Mouse (Mus musculus): Measurements from ENCODE around the gene Vmn1r208. TPM values are rescaled to one million over a fixed set of nuclear protein-coding genes. Genes with fewer than 3 reads are reported as not detected.
"Not testable (repeated sequence)": the region's sequence is repeated elsewhere in the genome, so short reads cannot be mapped to it uniquely, and the experiment has no call there.

The Vmn1r208 gene
- total RNA-seq (2012; rRNA removed) (not detected in 2 replicates), polyA plus RNA-seq (2012; ENCODE audit: insufficient read depth in 1 of 2, insufficient read length in 2 of 2, low read depth in 1 of 2, low replicate concordance in 2 of 2, missing spikeins in 1 of 2) (not detected)

GRCm38 (mm10) chr13:22777300-22777699 is at the start of gene Vmn1r208:
Vmn1r208 (minus strand) TSS chr13:22777400.
- H3K4me1 ChIP-seq (ENCODE audit: control insufficient read depth in 1 of 2, insufficient read depth in 2 of 2, low read length in 2 of 2); H3K9me3 ChIP-seq (replicated peaks; ENCODE audit: insufficient read depth, low read length); DNase-seq (ENCODE audit: low read depth, low spot score); H3K79me2 ChIP-seq (ENCODE audit: control insufficient read depth, insufficient read depth, low read length, poor library complexity); H3K36me3 ChIP-seq (ENCODE audit: control insufficient read depth in 1 of 2, insufficient read depth in 2 of 2, low read length in 2 of 2); H3K9ac ChIP-seq (ENCODE audit: control insufficient read depth, low read depth, low read length, poor library complexity, severe bottlenecking); H3K4me3 ChIP-seq (ENCODE audit: control insufficient read depth in 1 of 2, insufficient read depth in 1 of 2, low read depth in 2 of 2, low read length in 2 of 2); H3K27me3 ChIP-seq (ENCODE audit: control insufficient read depth in 1 of 2, insufficient read depth in 2 of 2, low read length in 2 of 2); H3K27ac ChIP-seq (ENCODE audit: control insufficient read depth, low read depth, low read length): not testable (repeated sequence)

GRCm38 (mm10) chr13:22821601-22822000 is 44.4 kb upstream of the Vmn1r208 start:
- H3K4me3 ChIP-seq (ENCODE audit: control insufficient read depth in 1 of 2, insufficient read depth in 1 of 2, low read depth in 2 of 2, low read length in 2 of 2); H3K79me2 ChIP-seq (ENCODE audit: control insufficient read depth, insufficient read depth, low read length, poor library complexity); H3K27me3 ChIP-seq (ENCODE audit: control insufficient read depth in 1 of 2, insufficient read depth in 2 of 2, low read length in 2 of 2); H3K9ac ChIP-seq (ENCODE audit: control insufficient read depth, low read depth, low read length, poor library complexity, severe bottlenecking); H3K4me1 ChIP-seq (ENCODE audit: control insufficient read depth in 1 of 2, insufficient read depth in 2 of 2, low read length in 2 of 2); H3K9me3 ChIP-seq (replicated peaks; ENCODE audit: insufficient read depth, low read length): not testable (repeated sequence)
- Histone ChIP-seq H3K27ac (ENCODE audit: control insufficient read depth, low read depth, low read length) (peak overlapping the region; percentile 81), H3K36me3 (ENCODE audit: control insufficient read depth in 1 of 2, insufficient read depth in 2 of 2, low read length in 2 of 2) (peaks cover 0 to 10% of the 10 kb centered on the region in 2 experiments; a peak in 3 of 4 replicates)
- 0 out of 4 replicates have a peak, but pooled peaks of 1 of the 2 experiments have one; percentile 25 for TF ChIP-seq EP300 (IDR thresholded peaks at IDR 0.05; ENCODE audit: low read depth in 1 of 2, low read length in 2 of 2)
- DNase-seq (ENCODE audit: low read depth, low spot score): peak; percentile 58

GRCm38 (mm10) chr13:22809582-22809981 is 32.4 kb upstream of the Vmn1r208 start, which contains the start of gene Vmn1r209:
Vmn1r209 (minus strand) TSS chr13:22809682.
- not testable (repeated sequence) for H3K27ac ChIP-seq (ENCODE audit: control insufficient read depth, low read depth, low read length); H3K4me3 ChIP-seq (ENCODE audit: control insufficient read depth in 1 of 2, insufficient read depth in 1 of 2, low read depth in 2 of 2, low read length in 2 of 2); H3K36me3 ChIP-seq (ENCODE audit: control insufficient read depth in 1 of 2, insufficient read depth in 2 of 2, low read length in 2 of 2); H3K79me2 ChIP-seq (ENCODE audit: control insufficient read depth, insufficient read depth, low read length, poor library complexity); H3K9ac ChIP-seq (ENCODE audit: control insufficient read depth, low read depth, low read length, poor library complexity, severe bottlenecking); H3K27me3 ChIP-seq (ENCODE audit: control insufficient read depth in 1 of 2, insufficient read depth in 2 of 2, low read length in 2 of 2); H3K9me3 ChIP-seq (replicated peaks; ENCODE audit: insufficient read depth, low read length); DNase-seq (ENCODE audit: low read depth, low spot score); H3K4me1 ChIP-seq (ENCODE audit: control insufficient read depth in 1 of 2, insufficient read depth in 2 of 2, low read length in 2 of 2)

- H3K4me1 ChIP-seq (ENCODE audit: control insufficient read depth in 1 of 2, insufficient read depth in 2 of 2, low read length in 2 of 2); H3K79me2 ChIP-seq (ENCODE audit: control insufficient read depth, insufficient read depth, low read length, poor library complexity); H3K27me3 ChIP-seq (ENCODE audit: control insufficient read depth in 1 of 2, insufficient read depth in 2 of 2, low read length in 2 of 2); H3K9me3 ChIP-seq (replicated peaks; ENCODE audit: insufficient read depth, low read length); H3K27ac ChIP-seq (ENCODE audit: control insufficient read depth, low read depth, low read length); H3K9ac ChIP-seq (ENCODE audit: control insufficient read depth, low read depth, low read length, poor library complexity, severe bottlenecking); H3K4me3 ChIP-seq (ENCODE audit: control insufficient read depth in 1 of 2, insufficient read depth in 1 of 2, low read depth in 2 of 2, low read length in 2 of 2); H3K36me3 ChIP-seq (ENCODE audit: control insufficient read depth in 1 of 2, insufficient read depth in 2 of 2, low read length in 2 of 2); DNase-seq (ENCODE audit: low read depth, low spot score): not testable (repeated sequence)
Measured at GRCm38 (mm10) chr13:22788096-22788495, 10.9 kb upstream of the Vmn1r208 start.

GRCm38 (mm10) chr13:22784159-22784558 is 7.0 kb upstream of the Vmn1r208 start:
- H3K27ac ChIP-seq (ENCODE audit: control insufficient read depth, low read depth, low read length); H3K4me3 ChIP-seq (ENCODE audit: control insufficient read depth in 1 of 2, insufficient read depth in 1 of 2, low read depth in 2 of 2, low read length in 2 of 2); H3K36me3 ChIP-seq (ENCODE audit: control insufficient read depth in 1 of 2, insufficient read depth in 2 of 2, low read length in 2 of 2); DNase-seq (ENCODE audit: low read depth, low spot score); H3K4me1 ChIP-seq (ENCODE audit: control insufficient read depth in 1 of 2, insufficient read depth in 2 of 2, low read length in 2 of 2); H3K9ac ChIP-seq (ENCODE audit: control insufficient read depth, low read depth, low read length, poor library complexity, severe bottlenecking); H3K79me2 ChIP-seq (ENCODE audit: control insufficient read depth, insufficient read depth, low read length, poor library complexity); H3K27me3 ChIP-seq (ENCODE audit: control insufficient read depth in 1 of 2, insufficient read depth in 2 of 2, low read length in 2 of 2); H3K9me3 ChIP-seq (replicated peaks; ENCODE audit: insufficient read depth, low read length): not testable (repeated sequence)

GRCm38 (mm10) chr13:22771592-22771991 is 5.6 kb downstream of the Vmn1r208 start:
- H3K36me3 ChIP-seq (ENCODE audit: control insufficient read depth in 1 of 2, insufficient read depth in 2 of 2, low read length in 2 of 2); DNase-seq (ENCODE audit: low read depth, low spot score): not testable (repeated sequence)

More at GRCm38 (mm10) chr13:22771592-22771991, 5.6 kb downstream of the Vmn1r208 start:
- not testable (repeated sequence) for H3K27ac ChIP-seq (ENCODE audit: control insufficient read depth, low read depth, low read length); H3K4me1 ChIP-seq (ENCODE audit: control insufficient read depth in 1 of 2, insufficient read depth in 2 of 2, low read length in 2 of 2); H3K4me3 ChIP-seq (ENCODE audit: control insufficient read depth in 1 of 2, insufficient read depth in 1 of 2, low read depth in 2 of 2, low read length in 2 of 2); H3K79me2 ChIP-seq (ENCODE audit: control insufficient read depth, insufficient read depth, low read length, poor library complexity); H3K9me3 ChIP-seq (replicated peaks; ENCODE audit: insufficient read depth, low read length); H3K27me3 ChIP-seq (ENCODE audit: control insufficient read depth in 1 of 2, insufficient read depth in 2 of 2, low read length in 2 of 2); H3K9ac ChIP-seq (ENCODE audit: control insufficient read depth, low read depth, low read length, poor library complexity, severe bottlenecking)

Data from MEL (cell line).